Mouse (Mus musculus) embryo, embryonic 10.5 days (tissue): ENCODE measurements around the gene Rusc1.
"Not testable (repeated sequence)": the region's sequence is repeated elsewhere in the genome, so short reads cannot be mapped to it uniquely, and the experiment has no call there.

Source experiments
- DNase-seq: peaks from one replicate; pipeline ENCODE4 v3.0.0-alpha.2; 2015; ENCODE audit warnings: low spot score

Rusc1 gene

DNA sequence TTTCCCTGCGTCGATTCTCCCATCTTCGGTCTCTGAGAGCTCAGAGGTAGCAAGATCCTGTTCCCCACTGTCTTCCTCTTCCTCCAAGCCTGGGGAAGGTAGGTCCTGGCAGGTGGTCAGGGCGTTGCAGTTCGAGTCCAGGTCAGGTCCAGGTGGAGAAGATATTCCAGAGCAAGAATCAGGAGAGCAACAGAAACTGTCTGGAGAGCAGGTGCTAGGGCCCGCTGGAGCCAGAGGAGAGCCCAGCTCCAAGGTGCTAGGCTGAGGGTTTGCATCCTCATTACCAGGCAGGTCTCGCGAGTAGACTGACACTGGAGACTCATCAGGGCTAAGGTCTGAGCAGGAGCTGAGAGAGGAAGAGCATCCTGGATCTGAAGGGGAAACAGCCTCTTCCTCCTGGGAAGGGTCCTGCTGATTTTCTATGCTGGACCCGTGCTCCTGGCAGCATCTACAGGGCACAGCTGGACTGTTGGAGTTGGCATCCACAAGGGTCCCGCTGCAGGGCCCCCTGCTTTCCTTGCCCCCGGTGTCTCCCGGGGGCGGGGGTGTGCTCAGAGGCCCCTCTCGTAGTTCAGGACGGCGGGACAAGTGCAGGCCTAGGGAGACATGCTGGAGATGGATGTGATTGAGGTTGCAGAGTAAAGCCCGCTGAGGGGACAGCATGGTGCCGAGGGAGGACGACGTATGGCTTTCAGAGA lies 1.2 kb downstream of the Rusc1 start:
- DNase-seq = no peak

- peak; percentile 81 for DNase-seq
These were observed 2.1 kb downstream of the Rusc1 start for GRCm38 (mm10) chr3:89090694-89091655.

DNA sequence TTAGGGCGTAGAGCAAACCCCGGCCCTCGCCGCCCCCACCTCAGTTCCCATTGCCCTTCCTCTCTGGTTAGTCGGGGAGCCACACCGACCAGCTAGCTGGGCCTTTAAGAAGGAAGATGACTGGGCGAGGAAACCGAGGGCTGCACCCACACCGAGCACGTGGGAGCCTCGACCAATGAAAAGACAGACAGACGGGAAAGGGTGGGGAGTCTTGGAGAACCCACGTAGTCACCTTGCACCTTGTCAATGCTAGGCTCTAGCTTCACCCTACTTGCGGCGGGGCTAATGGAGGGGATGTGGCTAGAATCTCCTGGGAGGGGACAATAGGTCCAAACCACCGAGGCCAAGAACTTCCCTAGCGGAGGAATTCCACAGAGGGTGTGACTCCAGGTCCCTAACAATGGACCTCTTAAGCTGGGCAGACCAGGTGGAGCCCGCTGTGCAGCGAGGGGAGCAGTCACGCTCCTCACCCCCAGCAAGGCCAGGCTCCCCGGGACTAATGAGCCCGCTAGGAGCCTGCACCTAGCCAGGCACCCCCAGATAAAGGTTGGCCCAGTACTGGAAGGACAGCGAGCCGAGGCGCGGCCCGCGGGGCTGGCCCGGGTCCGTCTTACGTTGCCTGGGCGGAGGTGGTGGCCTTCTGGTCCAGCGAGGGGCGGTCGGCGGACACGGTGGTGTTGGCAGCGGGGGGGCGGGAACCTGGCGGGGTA lies 3.1 kb downstream of the Rusc1 start:
- peak; percentile 88 for DNase-seq

DNA sequence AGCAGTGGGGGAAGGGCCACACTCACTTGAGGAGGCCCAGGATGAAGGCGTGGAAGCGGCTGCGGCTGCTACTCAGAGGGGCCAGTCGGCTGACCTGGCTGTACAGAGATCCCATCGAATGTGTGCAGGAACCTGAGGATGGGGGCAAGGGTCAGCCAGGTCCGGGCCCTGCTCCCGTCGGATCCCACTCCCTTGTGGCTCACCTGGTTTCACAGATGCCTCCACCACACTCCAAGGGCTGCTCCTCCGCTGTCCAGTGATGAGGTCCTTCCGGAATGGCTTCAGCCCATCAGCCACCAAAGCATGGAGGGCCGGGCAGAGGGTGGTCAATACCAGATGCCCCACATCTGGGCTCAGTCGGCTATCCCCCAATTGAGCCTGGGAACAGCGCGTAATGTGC lies 4.1 kb downstream of the Rusc1 start:
- no peak for DNase-seq

DNA sequence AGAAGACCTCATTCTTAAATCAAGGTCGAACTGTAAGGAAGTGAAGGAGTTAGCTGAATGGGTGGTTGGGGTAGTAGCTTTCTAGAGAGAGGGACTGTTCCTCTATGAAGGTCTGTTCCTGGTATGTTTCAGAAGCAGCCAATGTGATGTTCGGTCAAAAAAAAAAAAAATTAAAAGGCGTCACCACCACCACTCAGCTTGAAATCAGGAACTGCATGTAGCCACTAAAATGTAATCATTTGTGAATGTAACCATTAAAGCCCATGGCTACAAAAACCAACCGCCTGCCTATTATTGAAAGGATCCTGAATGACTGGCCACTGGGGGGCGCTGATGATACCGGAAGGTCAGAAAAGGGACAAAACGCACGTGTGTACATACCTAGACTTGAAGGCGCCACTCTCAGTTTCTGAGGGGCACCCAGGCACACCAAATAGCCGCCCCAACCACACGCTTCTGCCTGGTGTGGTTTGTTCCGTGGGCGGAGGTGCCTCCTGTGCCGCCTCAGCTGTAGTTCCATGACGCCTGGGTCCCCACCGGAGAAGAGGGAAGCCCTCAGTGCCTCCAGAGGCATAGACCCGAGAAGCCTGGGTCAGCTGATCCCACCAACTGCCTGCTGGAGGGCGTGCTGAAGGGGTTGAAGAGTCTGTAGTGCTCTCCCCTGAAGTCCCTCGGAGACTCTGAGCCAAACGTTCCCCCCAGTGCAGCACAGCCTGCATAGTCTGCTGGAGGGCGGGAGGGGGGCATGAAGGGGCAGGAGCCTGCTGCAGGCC lies 5.6 kb downstream of the Rusc1 start:
- peak; percentile 90 for DNase-seq

- no peak for DNase-seq
These were observed 8.4 kb downstream of the Rusc1 start for GRCm38 (mm10) chr3:89084654-89085190.

- DNase-seq = no peak
These were observed 9.0 kb downstream of the Rusc1 start for GRCm38 (mm10) chr3:89084133-89084532.

DNA sequence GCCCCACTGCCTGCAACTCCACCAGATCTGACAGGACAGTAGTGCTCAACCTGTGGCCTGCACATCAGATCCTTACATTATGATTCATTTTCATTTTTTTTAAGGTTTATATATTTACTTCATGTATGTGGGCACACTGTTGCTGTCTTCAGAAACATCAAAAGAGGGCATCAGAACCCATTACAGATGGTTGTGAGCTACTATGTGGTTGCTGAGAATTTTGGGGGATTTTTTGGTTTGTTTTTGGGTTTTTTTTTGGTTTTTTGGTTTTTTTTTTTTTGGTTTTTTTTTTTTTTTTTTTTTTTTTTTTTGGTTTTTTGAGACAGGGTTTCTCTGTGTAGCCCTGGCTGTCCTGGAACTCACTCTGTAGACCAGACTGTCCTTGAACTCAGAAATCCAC lies 10.8 kb downstream of the Rusc1 start:
- not testable (repeated sequence) for DNase-seq

- no peak for DNase-seq
These were observed 15.7 kb downstream of the Rusc1 start for GRCm38 (mm10) chr3:89077383-89077782.

DNA sequence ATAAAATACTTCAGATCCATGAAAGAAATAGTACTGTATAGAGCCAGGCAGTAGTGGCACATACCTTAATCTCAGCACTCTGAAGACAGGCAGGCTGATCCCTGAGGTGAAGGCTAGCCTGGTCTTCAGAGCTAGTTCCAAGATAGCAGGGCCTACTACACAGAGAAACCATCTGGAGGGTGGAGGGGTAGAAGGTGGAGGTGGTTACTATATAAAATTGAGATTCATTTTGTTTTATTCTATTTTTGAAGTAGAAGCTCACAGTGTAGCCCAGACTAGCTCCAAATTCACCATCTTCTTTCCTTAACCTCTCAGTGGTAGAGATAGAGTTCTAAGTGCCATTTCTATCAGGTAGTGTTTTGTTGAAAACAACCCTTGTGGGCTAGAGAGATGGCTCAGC lies 25.8 kb downstream of the Rusc1 start:
- DNase-seq = no peak

GRCm38 (mm10) chr3:89061696-89062095 lies 31.4 kb downstream of the Rusc1 start:
- DNase-seq = peak; percentile 70

DNA sequence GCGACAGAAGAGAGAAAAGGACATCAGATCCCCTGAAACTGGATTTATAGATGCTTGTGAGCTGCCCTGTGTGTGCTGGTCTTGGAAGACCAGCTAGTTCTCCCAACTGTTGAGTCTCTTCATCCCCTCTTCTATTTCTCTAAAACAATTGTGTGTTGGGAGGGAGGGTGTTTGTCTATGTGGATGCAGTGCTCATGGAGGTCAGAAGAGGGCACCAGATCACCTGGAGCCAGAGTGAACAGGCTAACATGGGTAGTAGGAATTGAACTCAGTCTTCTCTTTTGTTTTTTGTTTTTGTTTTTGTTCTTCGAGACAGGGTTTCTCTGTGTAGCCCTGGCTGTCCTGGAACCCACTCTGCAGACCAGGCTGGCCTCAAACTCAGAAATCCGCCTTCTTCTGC lies 34.3 kb downstream of the Rusc1 start:
- DNase-seq = peak; percentile 58

GRCm38 (mm10) chr3:89058361-89058760 lies 34.8 kb downstream of the Rusc1 start:
- no peak for DNase-seq

- no peak for DNase-seq
These were observed 49.8 kb downstream of the Rusc1 start for GRCm38 (mm10) chr3:89043359-89043758.
